Mouse (Mus musculus) liver, embryonic 16.5 days (tissue): ENCODE results near the gene Klf3. TPM values are rescaled to one million over a fixed set of nuclear protein-coding genes. Genes with fewer than 3 reads are reported as not detected.

Experiments used
- ATAC-seq: fragments of 200-750 bp; cut with Nextera tagmentation; 2 replicates; pipeline ENCODE4 v1.8.0; 2017; ENCODE audit warnings: low read depth, mild to moderate bottlenecking, moderate number of reproducible peaks, moderate library complexity
- H3K27ac ChIP-seq: fragments of 300-500 bp; sonication (generic); 2 replicates; pipeline ENCODE4 v1.5.1; 2014; ENCODE audit warnings: mild to moderate bottlenecking, low read length
- H3K27me3 ChIP-seq: fragments of 300-500 bp; sonication (generic); 2 replicates; pipeline ENCODE4 v1.6.1; 2014; ENCODE audit warnings: low read depth, low read length, mixed read lengths; ENCODE audit not compliant: control insufficient read depth, insufficient read depth
- H3K36me3 ChIP-seq: fragments of 300-500 bp; sonication (generic); 2 replicates; pipeline ENCODE4 v1.6.1; 2014; ENCODE audit warnings: mild to moderate bottlenecking; ENCODE audit not compliant: control insufficient read depth, insufficient read depth
- H3K4me1 ChIP-seq: fragments of 300-500 bp; sonication (generic); 2 replicates; pipeline ENCODE4 v1.6.1; 2014; ENCODE audit warnings: low read depth, low read length, mixed read lengths; ENCODE audit not compliant: control insufficient read depth
- H3K4me2 ChIP-seq: fragments of 300-500 bp; sonication (generic); 2 replicates; pipeline ENCODE4 v1.6.1; 2014; ENCODE audit warnings: low read depth, low read length, mixed read lengths
- H3K4me3 ChIP-seq: fragments of 300-500 bp; sonication (generic); 2 replicates; pipeline ENCODE4 v1.5.1; 2014; ENCODE audit warnings: low read depth, mild to moderate bottlenecking, low read length
- H3K9ac ChIP-seq: fragments of 300-500 bp; sonication (generic); 2 replicates; pipeline ENCODE4 v1.6.1; 2014; ENCODE audit warnings: low read depth, low read length
- H3K9me3 ChIP-seq: fragments of 300-500 bp; sonication (generic); replicated peaks from 2 replicates; pipeline ENCODE4 v1.6.1; 2016; ENCODE audit warnings: low read length; ENCODE audit not compliant: control insufficient read depth
- WGBS: fragments of 180-500 bp; shearing (Covaris S2); extraction: QIAGEN DNeasy Blood & Tissue Kit; methylation state at CpG from one replicate; pipeline ENCODE4 v1.1.7; 2014; ENCODE audit not compliant: insufficient replicate concordance; 5-methylcytosine and 5-hydroxymethylcytosine counted together
- polyA plus RNA-seq: library from polyadenylated mRNA; unstranded; fragments of >200 nt; fragmentation: Nextera tagmentation; extraction: Ambion mirVana; gene quantifications from 2 replicates; pipeline ENCODE4 v1.2.1, GENCODE M21; 2015

Klf3 gene
- polyA plus RNA-seq = 77.7 and 88.9 TPM in 2 replicates

DNA sequence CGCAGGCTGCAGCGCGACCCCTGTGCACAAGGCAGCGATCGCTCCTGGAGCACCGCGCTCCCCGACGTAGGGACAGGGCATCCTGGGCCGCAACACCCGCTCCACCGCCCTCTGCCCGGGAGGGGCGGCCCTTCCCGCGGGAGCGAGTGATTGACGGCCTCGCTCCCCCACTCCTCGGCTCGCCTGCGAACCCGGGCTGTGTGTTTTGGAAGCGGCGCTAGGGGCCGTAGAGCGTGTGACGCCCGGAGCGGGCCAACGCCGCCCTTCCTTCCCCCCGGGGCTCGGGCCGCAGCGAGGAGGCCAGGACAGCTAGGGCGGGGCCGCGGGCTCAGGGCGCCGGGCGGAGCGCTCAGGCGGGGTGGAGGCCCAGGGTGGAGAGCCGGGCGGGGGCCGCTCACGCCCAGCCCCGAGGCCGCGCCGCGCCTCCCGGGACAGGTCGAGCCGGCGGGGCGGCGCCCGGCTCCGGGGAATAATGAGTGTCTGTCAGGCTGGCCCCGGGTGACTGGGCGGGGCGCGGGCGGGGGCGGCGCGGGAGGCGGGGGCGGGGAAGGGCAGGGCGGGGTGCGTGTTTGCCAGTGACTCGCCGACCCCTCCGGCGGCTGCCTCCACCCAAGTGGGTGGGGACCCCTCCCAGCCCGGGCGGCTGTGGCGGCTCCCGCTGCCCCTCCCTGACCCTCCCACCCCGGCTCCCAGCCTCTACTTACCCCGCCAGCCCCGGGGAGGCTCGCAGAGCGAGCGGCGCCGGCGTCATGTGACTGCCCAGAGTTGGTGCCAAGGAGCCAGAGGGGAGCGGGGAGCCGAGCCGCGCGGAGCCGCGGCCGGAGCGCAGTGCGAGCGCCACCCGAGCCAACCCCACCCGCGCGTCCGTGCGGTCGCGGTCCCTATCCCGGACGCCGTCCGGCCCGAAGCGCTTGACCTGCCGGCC is at the start of gene Klf3:
TSS of gene Klf3 (plus strand) at position 594 of the 925 bp plus-strand sequence.
- H3K4me1 ChIP-seq = peaks cover 32% of the 10 kb centered on the region
- peak within 1 kb of the TSS; percentile 99 for H3K9ac ChIP-seq
- peak within 1 kb of the TSS; percentile 91 for H3K4me2 ChIP-seq
- H3K36me3 ChIP-seq = peaks cover 5% of the 10 kb centered on the region
- peaks cover 9% of the 10 kb centered on the region for H3K27me3 ChIP-seq
- H3K27ac ChIP-seq = peak within 1 kb of the TSS; percentile 97
- ATAC-seq = peak; percentile 91
- H3K4me3 ChIP-seq = peak within 1 kb of the TSS; percentile 95
- WGBS = under 1% methylated on average over 80 of the region's 116 CpGs
- H3K9me3 ChIP-seq = no peaks in the 10 kb centered on the region

DNA sequence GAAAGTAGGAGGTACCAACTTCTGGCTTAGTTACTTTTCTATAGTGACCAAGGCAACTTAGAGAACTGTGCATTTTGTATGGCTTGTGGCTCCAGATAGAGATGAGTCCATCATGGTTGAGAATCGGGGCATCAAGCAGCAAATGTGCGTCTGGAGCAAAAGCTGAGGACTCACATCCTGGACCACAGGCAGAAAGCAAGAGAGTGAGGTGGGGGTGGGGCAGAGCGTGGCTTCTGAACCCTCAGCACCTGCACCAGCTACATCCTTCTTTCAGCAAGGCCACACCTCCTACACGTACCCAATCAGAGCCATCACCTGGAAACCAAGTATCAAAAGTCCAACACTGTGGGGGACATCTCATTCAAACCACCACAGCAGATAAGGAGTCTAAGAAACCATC is 40.9 kb upstream of the Klf3 start:
- Histone ChIP-seq H3K4me3 (no peak overlapping the region), H3K4me2 (no peak overlapping the region), H3K9ac (no peak overlapping the region), H3K4me1 (no peaks in the 10 kb centered on the region), H3K27me3 (no peaks in the 10 kb centered on the region), H3K27ac (no peak overlapping the region), H3K36me3 (no peaks in the 10 kb centered on the region), H3K9me3 (no peaks in the 10 kb centered on the region)
- no peak for ATAC-seq
- 66% methylated on average over 4 of the region's 4 CpGs for WGBS

DNA sequence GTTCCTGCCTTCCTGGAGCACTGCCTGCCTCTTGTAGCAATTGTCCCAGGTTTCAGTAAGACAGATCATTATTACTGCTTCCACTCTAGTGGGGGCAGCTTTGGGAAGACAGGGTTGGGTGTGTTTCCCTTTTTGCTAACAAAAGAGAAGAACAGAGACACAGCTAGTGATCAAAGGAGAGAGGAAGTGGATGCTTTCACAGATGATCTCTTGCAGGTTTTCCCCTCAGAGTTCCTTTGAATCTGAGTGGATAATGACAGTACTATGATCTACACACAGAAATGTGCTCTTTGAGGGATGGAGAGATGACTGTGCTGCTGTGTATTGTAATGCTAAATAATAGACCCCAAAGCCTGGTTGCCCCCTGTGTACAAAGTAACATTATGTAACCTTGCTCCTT is 38.7 kb upstream of the Klf3 start:
- H3K9me3 ChIP-seq = no peaks in the 10 kb centered on the region
- H3K27ac ChIP-seq = no peak overlapping the region
- H3K4me3 ChIP-seq = no peak overlapping the region
- no peak for ATAC-seq
- H3K9ac ChIP-seq = no peak overlapping the region
- H3K36me3 ChIP-seq = no peaks in the 10 kb centered on the region
- no peak overlapping the region for H3K4me2 ChIP-seq
- no peaks in the 10 kb centered on the region for H3K4me1 ChIP-seq
- no peaks in the 10 kb centered on the region for H3K27me3 ChIP-seq

DNA sequence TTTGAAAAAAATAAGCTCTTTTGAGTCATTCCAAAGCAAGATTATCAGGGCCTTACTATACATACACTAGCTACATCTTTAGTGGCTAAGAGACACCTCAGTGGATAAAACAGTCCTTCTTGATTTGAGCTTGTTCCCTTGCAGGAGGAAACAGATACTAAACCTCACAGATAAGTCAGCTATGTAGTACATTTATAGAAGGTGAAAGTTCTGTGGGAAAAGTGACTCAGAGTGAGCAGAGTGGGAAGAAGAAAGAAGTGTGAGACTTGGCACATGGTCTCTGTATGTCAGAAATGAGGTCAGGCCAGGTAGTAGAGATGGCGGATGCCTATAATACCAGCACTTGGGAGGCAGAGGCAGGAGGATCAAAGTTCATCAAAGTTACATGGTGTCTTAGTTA is 37.4 kb upstream of the Klf3 start:
- Histone ChIP-seq H3K9me3 (no peaks in the 10 kb centered on the region), H3K27me3 (no peaks in the 10 kb centered on the region), H3K36me3 (no peaks in the 10 kb centered on the region), H3K9ac (no peak overlapping the region), H3K4me2 (no peak overlapping the region), H3K4me3 (no peak overlapping the region), H3K4me1 (no peaks in the 10 kb centered on the region), H3K27ac (no peak overlapping the region)
- no peak for ATAC-seq
- 83% methylated on average over 1 of the region's 1 CpGs for WGBS

DNA sequence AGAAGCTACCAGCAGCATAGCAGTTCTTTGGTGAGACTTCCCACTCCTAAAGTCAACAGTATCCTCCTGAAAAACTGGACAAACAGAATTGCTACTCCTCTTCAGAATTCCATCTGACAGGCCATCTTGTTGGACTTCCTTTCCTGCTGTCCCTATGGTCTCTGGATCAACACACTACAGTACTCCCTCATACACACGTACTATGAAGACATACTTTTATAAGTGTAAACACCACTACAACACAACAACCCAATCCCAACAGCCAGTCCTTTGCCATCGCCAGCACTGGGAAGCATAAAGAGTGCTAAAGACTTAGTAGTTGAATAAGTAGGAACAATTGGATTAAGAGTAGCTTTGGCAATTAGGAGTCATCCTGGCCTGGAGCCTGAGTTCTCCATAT is 36.6 kb upstream of the Klf3 start:
- no peak for ATAC-seq
- no peaks in the 10 kb centered on the region for H3K36me3 ChIP-seq
- no peak overlapping the region for H3K4me3 ChIP-seq
- WGBS = 79% methylated on average over 2 of the region's 2 CpGs
- no peak overlapping the region for H3K4me2 ChIP-seq
- H3K4me1 ChIP-seq = no peaks in the 10 kb centered on the region
- no peaks in the 10 kb centered on the region for H3K9me3 ChIP-seq
- no peaks in the 10 kb centered on the region for H3K27me3 ChIP-seq
- no peak overlapping the region for H3K9ac ChIP-seq
- H3K27ac ChIP-seq = no peak overlapping the region

DNA sequence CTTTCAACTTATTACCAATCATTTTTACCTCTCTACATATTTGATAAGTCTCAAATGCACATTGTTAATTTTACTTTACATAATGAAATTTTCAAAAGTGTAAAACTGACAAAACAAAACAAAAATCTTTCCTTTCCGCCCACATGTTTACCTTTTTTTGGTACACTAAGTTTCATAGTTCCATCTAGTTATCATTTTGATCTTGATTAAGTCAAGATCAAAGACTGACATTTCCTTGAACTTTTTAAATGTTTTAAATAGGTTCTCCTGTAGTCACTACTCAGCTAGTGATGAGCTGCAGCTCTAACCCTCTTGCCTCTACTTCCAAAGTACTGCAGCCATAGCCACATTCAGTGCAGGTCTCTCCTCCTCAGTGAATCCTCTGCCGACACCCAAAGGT is 31.6 kb upstream of the Klf3 start:
- 68% methylated on average over 2 of the region's 2 CpGs for WGBS
- no peak overlapping the region for H3K27ac ChIP-seq
- no peak overlapping the region for H3K4me2 ChIP-seq
- no peaks in the 10 kb centered on the region for H3K4me1 ChIP-seq
- no peak for ATAC-seq
- no peaks in the 10 kb centered on the region for H3K9me3 ChIP-seq
- H3K27me3 ChIP-seq = no peaks in the 10 kb centered on the region
- no peaks in the 10 kb centered on the region for H3K36me3 ChIP-seq
- no peak overlapping the region for H3K9ac ChIP-seq
- no peak overlapping the region for H3K4me3 ChIP-seq

DNA sequence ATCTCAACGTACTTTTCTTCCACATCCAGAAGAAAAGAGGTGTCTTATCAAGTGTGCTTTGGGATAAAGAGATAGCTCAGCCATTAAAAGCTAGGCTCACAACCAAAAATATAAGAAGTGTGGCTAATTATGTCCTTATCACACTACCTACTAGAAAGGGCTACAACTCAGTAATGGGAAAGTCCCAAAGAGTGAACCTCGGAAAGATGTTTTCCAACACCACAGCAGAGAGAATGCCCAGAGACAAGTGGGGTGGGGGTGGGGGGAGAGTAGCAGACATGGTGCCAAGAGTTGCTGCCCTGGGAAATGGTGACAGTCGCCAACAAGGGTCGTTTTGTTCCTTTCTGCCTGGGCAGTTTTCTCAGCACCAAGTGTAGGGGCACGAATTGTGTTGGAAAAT is 25.0 kb upstream of the Klf3 start:
- ATAC-seq = no peak
- H3K27ac ChIP-seq = no peak overlapping the region
- H3K4me1 ChIP-seq = peaks cover 11% of the 10 kb centered on the region
- 61% methylated on average over 5 of the region's 5 CpGs for WGBS
- H3K9ac ChIP-seq = no peak overlapping the region
- H3K4me3 ChIP-seq = no peak overlapping the region
- H3K4me2 ChIP-seq = no peak overlapping the region
- no peaks in the 10 kb centered on the region for H3K36me3 ChIP-seq
- no peaks in the 10 kb centered on the region for H3K9me3 ChIP-seq
- H3K27me3 ChIP-seq = no peaks in the 10 kb centered on the region

DNA sequence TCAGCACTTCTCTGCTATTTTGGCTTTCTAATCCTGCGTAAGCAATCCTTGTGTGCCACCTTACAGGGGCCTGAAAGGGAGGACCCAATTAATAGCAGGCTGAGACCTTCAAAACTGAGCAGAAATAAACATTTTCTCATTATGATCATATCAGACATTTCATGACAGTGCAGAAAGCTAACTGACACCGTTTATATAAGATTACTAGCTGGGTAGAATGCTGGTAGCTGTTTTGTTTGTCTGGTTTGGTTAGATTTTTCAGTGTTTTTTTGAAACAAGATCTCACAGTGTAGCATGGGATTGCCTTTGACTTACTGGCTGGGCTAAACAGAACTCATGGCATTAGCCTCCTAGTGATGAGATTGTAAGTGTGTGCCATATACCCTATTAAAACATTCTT is 23.9 kb upstream of the Klf3 start:
- Histone ChIP-seq H3K9ac (no peak overlapping the region), H3K27ac (no peak overlapping the region), H3K4me3 (no peak overlapping the region), H3K27me3 (no peaks in the 10 kb centered on the region), H3K4me1 (peaks cover 11% of the 10 kb centered on the region), H3K4me2 (no peak overlapping the region), H3K36me3 (no peaks in the 10 kb centered on the region), H3K9me3 (no peaks in the 10 kb centered on the region)
- 48% methylated on average over 2 of the region's 2 CpGs for WGBS
- ATAC-seq = no peak

DNA sequence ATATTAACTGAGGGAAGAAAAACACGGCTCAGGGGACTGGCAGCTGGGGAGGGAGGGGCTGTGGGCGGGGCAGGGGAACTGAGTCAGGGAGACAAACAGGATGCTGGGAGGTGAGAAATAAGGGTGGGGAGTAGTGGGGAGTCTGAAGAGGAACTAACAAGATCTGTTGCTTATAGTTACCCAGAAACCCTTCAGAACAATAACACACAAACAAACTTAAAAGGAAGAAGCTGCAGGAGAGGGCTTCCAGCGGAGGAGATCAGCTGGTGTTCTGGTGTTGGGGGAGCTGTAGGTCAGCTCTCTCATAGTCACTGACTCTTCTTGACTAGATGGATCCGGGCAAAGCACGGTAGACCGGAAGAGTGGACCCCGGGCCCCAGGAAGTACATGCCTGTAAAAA is 22.4 kb upstream of the Klf3 start:
- Histone ChIP-seq H3K9me3 (no peaks in the 10 kb centered on the region), H3K27me3 (no peaks in the 10 kb centered on the region), H3K9ac (no peak overlapping the region), H3K36me3 (no peaks in the 10 kb centered on the region), H3K4me2 (no peak overlapping the region), H3K4me3 (no peak overlapping the region), H3K4me1 (peaks cover 11% of the 10 kb centered on the region), H3K27ac (no peak overlapping the region; the same call in 1 of the 2 replicates)
- peak; percentile 45; the same call in 1 of the 2 replicates for ATAC-seq
- 22% methylated on average over 7 of the region's 7 CpGs for WGBS
